Mouse (Mus musculus) ZHBTc4 (cell line): ENCODE measurements around the gene Cbfa2t3.

Source experiments
- DNase-seq: peaks from one replicate; pipeline ENCODE4 v3.0.0-alpha.2; 2011; ENCODE audit warnings: low read depth, low spot score

Cbfa2t3 gene

DNA sequence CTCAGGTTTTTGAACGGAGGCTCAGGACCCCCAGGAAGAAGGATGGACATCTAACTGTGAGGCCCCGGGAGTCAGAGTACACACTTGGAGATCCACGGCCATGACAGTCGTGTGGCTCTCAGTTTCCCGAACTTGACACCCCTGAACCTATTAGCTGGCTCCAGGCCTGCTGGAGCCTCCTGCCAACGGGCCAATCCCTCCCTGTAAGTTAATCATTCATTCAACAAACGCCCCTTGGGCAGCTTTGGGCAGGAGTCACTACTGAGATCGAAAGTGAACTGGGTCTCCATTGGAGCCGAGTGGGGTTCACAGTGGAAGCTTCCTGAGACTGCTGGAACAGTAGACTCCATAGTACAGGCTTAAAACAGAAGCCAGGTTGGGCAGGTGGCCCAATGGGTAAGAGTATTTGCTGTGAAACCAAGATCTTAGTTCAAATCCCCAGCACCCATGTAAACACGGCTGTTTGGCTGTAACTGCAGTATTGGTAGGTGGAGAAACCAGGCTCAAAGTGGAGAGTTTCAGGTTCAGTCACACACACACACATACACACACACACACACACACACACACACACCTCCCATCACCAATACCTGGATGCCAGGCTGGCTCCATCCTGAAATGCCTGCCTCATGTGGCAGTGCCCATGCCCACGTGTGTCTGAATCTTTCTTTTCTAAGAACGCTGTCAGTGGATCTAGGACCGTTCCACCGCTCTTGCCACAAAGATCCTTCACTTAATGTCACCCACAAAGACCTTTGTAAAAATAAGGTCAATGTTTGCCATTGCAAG, 20.0 kb upstream of the Cbfa2t3 start:
- DNase-seq, result no peak

DNA sequence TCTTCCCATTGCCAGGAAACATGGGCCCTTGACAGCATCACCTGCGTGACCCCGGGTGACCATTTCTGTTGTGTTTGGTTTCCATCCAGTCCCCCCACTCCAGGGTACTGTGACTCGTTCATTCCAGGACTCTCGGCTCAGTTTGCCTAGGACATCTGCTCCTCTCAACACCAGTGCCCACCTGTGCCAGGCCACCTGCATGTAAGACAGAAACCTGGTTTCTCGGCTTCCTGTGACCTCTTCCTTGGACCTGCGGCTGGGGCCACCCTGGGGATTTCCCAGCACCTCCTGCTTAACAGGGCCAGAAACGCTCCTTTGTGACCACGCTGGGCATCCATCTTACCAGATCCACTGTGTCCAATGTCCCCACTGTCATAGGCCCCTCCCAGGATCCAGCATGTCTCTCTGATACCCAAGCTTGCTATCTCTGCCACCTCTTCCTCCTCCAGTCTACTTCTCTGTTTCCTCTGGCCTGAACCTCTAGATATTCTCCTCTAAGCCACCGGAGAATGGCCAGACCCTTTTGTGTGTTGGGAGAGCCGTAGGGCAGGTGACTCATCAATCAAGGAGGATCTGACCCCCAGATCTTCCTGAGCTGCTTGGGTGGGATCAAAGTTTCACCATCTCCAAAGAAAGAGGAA, 19.1 kb upstream of the Cbfa2t3 start:
- DNase-seq, result no peak

DNA sequence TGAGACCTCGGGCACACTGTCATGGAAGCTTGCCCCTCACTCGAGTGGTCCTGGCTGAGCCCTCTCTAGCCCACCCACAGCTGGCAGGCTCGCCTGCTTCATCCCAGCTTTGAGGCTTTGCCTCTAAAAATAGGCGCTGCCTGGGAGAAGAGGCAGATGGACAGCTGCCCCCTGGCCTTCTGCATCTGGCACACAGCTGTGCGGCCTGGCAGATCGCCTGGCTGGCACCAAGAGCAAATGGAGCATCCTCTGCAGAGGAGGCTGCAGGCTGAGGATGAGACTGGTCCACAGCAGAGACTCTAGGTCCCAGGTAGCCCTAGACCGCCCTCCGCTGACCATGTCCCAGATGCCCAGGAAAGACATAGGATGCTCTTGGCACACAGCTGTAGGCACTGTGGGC, 17.7 kb upstream of the Cbfa2t3 start:
- DNase-seq, result no peak

DNA sequence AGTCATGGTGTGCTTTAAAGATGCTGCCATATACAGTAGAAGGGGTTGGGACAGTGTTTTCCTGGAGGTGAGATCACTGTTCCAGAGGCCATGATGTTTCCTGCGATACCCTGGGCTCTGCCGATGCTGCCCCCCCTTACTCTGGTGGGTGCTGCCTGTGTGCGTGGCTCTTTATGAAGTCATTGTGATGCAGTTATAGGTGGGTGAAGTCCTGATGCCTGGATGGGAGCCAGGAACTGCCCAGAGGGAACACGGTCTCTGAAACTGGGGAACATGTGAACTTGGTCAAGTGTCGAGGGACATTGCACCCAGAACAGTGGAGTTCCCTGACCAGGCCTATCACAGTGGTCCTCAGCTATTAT, 14.2 kb upstream of the Cbfa2t3 start:
- no peak for DNase-seq

DNA sequence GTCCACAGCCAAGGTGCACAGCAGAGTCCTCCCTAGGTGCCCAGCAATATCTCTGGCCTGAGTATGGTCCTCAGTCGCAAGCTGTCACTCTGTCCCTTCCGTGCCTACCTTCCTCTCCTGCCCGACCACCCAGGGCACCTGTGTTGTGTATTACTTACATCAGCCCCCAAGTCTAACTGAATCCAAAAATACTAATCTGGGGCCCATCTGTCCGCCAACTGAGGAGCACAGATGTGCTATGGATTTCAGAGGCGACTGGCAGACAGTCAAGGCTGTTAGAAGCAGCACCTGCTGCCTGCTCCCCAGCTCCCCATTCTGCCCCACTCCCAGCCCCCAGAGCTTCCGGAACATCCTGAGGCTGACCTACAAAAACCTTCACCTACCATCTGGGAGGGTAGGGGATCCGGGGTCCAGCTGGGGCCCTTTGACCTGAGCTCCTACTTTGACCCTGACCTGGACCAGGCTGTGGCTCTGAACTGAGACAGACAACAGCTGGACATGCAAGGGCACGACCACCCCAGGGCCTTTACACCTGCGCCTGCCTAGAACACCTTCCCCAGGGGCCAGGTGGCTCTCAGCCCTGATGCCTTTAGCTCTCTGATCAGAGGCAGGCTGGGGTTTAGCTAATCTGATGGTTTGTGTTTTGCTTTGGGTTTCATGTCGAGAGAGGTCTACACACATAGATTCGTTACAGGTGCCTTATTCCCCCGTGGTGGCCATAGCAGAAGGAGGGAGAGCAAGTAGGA, 13.7 kb upstream of the Cbfa2t3 start:
- no peak for DNase-seq

DNA sequence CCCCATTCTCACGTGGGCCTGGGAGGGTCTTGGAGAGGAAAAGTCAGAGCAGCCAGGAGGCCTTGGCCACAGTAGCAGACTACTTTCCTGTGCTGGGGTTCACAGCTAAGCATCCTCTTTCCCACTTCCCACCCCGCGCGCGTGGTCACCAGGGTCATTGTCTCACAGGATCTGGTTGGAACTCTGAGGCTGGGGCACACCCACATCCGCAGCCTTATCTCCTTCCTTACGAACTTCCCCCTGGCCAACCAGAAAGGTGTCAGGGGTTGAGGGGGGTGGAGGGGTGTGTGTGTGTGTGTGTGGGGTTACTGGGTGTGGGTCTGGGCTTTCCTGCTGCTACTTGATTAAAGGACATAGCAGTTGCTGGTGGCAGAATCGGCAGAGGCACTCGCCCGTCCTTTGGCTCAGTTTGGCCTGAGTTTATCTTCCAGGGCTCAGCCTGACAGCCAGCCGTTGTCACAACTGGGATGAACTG, 13.0 kb upstream of the Cbfa2t3 start:
- no peak for DNase-seq

DNA sequence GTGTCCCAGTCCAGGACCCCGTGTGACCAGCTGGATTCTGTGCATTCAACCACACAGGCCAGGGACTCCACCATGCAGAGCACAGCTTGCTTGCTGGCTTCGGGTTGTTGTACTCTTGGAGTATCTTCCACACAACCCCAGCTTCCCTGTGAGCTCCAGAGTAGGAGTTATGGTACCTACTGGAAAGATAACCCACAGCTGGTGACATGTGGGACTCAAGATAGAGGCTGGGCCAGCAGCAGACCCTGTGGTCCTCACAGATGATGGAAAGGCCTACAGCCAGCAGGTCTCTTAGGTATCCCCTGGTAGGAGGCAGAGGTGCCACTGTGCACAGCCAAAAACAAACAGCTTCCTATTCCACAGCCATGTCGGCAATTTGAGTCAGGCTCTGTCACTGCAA, 12.6 kb upstream of the Cbfa2t3 start:
- DNase-seq, result no peak

DNA sequence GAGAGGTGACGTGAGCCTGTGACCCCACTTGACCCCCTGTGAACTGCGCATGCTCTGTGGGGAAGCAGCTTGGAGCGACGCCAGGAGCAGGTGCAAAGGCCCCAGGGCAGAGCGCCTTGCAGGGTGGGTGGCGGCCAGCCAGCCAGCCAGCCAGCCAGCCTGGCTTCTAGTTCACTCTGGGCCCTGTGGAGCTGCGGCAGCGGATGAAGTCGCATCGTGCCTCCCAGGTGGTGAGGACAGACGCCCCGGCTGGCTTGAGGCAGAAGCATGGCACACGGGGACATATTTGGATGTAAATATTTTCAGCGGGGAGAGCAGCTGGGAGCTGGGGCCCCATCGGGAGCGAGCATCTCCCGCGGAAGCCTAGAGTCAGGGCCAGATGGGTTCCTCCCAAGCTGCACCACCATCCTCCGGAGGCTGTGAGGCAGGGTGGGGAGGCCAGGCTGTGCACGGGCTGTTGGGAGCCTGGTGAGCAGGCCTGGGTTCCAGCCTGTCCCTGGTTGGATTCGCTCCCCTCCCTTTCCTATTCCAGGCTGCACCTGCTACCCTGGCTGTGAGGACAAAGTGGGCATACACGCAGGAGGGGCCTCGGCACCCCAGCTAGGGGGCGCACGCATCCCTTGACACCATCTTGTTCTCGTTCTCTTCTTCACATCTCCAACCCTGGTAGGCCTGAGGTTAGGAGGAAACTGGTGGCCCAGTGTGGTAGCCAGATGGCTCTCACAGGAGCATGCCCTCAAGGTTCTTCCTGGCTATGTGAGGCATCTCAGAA, 10.6 kb upstream of the Cbfa2t3 start:
- peak; percentile 43 for DNase-seq

DNA sequence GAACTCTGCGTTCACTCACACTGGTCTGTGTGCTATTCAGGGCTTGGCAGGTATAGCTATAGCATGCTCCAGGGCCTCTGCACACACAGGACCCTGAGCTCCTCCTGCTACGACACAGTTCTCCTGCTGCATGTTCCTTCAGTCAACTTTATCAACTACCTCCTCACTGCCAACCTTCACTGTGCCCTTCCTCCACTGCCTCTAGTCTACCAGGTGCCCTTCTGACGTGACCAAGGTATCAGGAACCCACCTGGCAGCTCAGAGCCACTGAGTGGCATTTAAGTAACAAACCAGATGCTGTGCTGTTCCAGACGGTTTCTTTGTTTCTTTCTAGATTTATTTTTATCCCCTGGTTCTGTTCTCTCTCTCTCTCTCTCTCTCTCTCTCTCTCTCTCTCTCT, 8.3 kb upstream of the Cbfa2t3 start:
- no peak for DNase-seq

DNA sequence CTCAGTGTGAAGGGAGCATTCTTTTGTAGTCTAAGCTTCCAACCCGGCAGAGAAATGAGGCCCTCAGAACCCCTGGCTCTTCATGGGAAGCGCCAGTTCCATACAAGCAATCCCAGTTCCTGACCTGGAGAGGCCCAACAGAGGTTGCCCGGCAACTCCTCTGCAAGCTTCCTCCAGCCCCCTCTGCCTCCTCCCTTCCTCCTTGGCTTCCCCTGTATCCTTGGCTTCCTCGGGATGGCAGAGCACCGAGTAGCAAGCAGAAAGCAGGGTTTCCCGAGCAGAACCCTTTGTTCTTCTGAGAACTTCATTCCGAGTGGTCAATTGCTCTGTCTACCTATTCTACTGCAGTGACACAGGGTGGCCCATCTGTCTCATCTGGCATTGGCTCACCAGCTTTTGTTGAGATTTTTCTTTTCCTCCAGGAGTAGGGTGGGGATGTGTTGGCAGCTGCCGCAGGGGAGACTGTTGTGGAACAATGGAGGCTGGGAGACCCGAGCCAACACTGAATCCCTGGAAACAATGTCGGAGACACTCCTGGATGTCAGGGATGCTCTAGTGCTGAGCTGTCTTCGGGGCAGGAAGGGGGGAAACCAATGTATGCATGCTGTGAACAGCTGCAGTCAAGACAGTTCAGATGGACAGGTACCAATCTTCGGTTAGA, 7.1 kb upstream of the Cbfa2t3 start:
- DNase-seq, result no peak

DNA sequence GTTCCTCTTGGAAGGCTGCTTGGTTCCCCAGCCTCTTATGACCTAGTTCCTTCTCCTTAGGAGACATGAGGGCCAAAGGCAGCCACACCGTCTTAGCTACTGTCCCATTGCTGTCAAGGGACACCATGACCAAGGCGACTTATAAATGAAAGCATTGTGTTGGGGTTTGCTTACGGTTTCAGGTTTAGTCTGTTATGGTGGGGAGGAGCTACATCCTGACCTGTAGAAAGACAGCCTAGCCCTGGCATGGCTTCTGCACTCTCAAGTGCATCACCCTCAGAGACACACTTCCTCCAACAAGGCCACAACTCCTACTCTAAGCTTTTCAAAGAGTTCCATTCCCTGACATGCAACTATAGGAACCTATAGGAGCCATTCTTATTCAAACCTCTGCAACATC, 5.7 kb upstream of the Cbfa2t3 start:
- DNase-seq, result no peak

DNA sequence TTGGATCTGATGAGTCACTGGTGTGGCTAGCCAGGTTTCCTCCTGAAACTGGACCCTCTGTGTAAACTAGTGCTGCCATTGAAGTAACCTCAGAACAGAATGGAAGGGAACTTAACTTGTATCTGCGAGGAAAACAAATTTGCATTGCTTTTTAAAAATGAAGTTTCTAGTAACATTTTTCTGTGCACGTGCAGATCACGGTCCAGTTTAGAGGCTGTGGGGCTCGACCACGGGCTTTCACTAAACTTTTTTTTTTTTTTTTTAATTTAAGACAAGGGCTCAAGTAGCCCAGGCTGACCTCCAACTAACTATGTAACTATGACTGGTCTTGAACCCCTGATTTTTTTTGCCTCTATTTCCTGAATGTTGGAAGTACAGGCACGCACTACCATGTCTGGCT, 4.0 kb upstream of the Cbfa2t3 start:
- DNase-seq, result no peak

DNA sequence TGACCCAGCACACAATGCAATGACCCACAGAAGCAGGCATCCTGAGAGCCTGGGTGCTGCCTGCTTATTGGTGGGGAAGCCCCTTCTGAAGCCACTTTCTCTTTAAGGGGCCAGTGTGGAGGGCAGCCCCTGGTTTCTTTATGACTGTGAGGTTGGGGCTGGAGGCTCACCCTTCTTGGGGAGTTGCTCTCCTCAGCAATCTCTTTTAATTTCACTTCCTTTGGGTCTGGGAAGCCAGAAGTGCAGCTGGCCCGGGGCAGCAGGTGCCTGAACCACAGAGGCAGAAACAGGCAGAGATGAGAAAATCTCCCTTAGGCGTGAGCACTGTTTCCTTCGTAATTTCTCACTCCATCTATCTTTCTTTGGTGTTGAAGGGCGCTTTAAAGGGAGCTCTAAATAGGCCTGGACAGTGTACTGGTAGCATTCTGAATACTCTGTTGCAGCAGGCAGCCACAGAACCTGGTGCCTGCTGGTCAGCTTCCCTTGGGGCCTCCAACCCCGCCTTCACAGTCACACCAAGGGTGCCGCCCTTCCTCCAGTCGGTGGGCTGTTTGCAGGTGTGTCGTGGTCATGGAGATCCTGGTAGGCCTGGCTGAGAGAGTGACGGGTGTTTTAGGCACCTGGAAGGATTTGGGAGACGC, 3.5 kb upstream of the Cbfa2t3 start:
- DNase-seq, result no peak

DNA sequence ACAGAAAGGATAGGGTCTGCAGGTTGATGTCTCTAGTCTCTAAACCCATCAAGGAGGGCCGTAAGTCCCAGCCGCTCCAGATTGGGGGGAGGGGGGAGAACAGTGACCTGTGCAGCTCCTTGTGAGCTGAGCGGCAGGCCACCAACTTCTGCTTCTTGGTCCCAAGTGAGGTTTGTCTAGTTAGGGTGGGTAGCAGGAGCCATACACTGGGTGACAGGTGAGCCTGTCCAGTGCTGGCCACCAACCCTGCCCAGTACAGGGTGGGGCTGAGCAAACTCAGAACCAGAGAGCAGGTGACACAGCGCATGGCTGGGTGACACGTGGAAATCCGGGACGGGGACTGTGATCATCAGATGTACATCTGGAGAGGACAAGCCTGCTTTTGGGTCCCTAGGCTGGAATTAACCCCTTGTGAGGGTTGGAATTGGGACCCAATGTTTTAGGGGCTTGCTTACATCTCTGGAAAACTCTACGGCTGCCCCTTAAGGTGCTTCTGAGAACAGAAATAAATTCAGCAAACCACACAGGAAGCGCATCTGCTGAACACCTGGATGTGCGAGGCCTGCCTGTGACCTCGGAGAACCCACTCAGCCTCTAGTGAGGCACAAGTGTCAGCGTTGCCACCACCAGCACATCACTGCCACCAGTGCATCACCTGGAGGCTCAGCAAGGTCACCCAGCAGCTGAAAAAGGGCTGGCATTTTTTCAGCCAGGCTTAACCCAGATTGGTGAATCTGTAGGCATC, 2.7 kb upstream of the Cbfa2t3 start:
- DNase-seq, result no peak

DNA sequence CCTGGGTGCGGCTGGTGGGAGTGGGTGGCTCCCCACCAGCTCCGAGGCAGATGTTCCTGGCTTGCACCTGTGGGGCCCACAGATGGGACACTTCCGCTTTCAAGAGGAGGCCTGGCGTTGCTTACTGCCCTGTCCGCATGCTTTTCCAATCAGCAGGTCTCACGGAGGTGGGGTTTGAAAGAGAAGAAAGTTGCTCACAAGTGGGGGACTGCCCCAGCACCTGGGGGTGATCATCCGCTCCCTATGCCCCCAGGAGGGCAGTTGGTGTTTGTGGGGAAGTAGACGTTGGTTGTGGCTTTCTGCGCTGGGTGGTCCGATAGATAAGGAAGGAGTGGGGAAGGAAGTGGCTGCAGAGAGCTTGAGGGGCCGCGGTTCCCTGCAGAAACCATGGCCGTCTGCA, 1.7 kb upstream of the Cbfa2t3 start:
- no peak for DNase-seq

DNA sequence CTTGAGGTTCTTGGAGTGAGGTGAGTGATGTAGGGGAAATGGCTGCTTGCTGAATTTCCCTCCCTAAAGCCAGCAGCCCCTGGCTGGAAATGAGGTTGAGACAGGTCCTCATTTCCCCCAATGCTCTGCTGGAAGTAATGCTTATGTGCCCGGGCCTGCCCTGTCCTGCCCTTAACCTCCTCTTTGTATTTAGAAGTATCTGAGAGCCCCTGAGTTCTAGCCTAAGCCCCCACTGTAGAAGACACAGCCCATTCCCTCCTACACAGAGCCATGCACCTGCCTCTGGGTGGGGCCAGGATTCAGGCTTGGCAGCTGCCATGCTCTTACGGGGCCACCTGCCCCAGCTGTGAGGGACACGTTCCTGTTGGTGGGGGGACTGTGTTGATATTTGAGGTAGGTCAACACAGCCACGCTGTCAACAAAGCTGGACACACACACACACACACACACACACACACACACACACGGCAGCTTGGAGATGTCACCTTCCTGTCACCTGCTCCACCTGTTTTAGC, 598 bp downstream of the Cbfa2t3 start:
- DNase-seq, result no peak

DNA sequence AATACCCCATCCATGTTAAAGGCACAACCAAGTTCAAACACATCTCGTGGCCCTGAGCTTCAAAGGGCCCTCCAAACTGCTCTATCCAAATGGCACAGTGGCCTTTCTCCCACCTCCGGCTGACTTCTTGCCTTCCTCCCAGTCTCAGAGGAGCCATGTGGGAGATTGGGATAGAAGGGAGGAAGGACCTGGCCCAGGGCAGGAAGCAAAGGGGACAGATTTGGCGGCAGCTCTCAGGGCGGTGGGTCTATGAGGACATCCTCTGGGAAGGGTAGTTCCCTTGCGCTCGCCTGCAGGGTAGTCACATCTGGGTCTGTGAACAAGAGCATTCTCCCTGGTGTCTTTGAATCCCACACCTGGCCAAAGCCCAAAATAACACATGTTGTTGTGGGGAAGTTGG, 1.3 kb downstream of the Cbfa2t3 start:
- DNase-seq, result no peak

DNA sequence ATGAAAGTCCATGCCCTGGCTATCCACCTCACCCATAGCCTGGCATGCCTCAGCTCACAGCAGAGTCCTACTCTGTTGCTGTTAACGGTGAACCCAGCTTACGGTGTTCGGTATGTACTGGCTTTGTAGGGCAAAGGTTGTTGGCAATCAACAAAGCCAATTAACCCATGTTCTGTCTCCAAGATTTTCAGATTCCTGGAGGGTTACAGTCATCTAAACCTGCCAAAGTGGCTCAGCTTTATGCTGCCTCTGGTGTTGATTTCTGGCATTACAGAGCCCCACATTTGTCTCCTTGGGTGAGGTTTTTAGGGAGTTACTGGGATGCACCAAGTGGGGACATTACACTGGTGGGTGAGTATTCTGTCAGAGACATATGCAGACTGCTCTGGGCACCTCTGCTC, 1.7 kb downstream of the Cbfa2t3 start:
- peak; percentile 66 for DNase-seq

DNA sequence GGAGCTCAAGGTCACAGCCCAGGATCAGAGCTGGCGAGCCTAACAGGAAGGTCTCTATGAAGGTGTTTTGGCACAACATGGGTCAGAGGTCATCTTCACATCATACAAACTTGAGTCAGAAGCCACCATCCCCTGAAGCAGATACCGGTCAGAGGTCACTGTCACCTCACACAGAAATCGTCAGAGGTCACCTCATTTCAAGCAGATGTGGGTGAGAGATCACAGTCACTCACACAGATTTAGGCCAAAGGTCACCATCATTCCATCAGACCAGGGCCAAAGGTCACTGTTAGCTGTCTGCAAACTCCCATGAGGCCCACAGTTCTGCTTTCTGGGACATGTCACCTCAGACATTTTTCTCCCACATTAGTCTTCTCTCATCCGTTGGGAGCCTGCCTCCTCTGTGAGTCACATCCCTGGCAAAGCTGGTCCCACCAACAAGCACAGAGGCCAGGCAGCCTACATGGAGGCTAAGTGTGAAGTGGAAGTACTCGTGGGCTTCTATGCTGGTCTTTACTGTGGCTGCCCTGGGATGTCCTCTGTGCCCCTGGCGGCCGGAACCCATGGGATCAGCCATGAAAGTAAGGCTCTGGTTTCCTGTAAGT, 3.4 kb downstream of the Cbfa2t3 start:
- DNase-seq, result no peak

DNA sequence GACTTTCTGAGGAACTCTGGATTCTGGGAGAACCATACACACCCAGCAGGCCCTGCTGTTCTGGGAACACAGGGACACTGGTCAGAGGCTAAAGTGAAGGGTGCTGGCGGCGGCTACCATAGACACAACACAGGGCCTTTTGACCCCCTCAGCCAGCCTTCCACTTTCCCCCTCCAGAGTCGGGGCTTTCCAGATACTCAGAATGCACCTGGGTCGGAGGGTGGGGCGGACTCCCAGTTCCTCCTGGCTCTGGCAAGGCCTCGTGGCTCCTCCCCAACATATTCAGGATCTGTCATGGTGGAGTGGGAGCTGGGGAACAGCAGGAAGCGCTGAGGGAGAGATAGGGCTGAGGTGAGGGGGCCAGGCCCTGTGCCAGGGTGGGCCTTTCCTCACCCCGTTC, 6.8 kb downstream of the Cbfa2t3 start:
- DNase-seq, result peak; percentile 12
